Mouse (Mus musculus): ENCODE measurements around the gene Syt8.

- TF ChIP-seq POLR2A (IDR thresholded peaks at IDR 0.05; ENCODE audit: extremely low read depth, insufficient read depth, low read length), result no peak
- no peak for TF ChIP-seq CTCF (IDR thresholded peaks at IDR 0.05; ENCODE audit: extremely low read depth, insufficient read depth, low read length)
Measured at GRCm38 (mm10) chr7:142418679-142419078, 16.0 kb upstream of the Syt8 start.
